Mouse (Mus musculus) megakaryocyte-erythroid progenitor cell, adult 5-6 weeks (primary cell): ENCODE results near the gene Tmem239. TPM values are rescaled to one million over a fixed set of nuclear protein-coding genes. Genes with fewer than 3 reads are reported as not detected.
"Not testable (repeated sequence)": the region's sequence is repeated elsewhere in the genome, so short reads cannot be mapped to it uniquely, and the experiment has no call there.

ENCODE experiments used
- ATAC-seq: replicated peaks from 2 replicates; pipeline ENCODE4 v1.8.0; 2016; ENCODE audit warnings: mild to moderate bottlenecking, inconsistent platforms; ENCODE audit not compliant: severe bottlenecking, poor library complexity, low FRiP score, low TSS enrichment
- total RNA-seq, 2 experiments: library from RNA; stranded (forward) in 1 of 2; stranded (reverse) in 1 of 2; fragments of 200-1000, 215-1000 nt in 1 of 2; fragments of >200 nt in 1 of 2; fragmentation: Nextera tagmentation in 1 of 2; gene quantifications; 2 replicates each; pipeline ENCODE4 v1.2.3; 2014 to 2017

The Tmem239 gene
- total RNA-seq (2014; fragmentation: Nextera tagmentation) (not detected in 2 replicates), total RNA-seq (2017) (not detected in 2 replicates)

GRCm38 (mm10) chr2:130406178-130406577 lies at the start of gene Tmem239:
TSS of gene Tmem239 (plus strand) at chr2:130406478.
- no peak for ATAC-seq

GRCm38 (mm10) chr2:130357551-130357950 lies 48.7 kb upstream of the Tmem239 start:
- ATAC-seq: no peak

GRCm38 (mm10) chr2:130358852-130359251 lies 47.4 kb upstream of the Tmem239 start:
- ATAC-seq: no peak

- ATAC-seq: peak; percentile 79
Measured at GRCm38 (mm10) chr2:130362511-130363026, 43.7 kb upstream of the Tmem239 start.

GRCm38 (mm10) chr2:130365211-130366094 lies 40.8 kb upstream of the Tmem239 start:
- 0 out of 2 replicates have a peak, but pooled peaks have one; percentile 11 for ATAC-seq

GRCm38 (mm10) chr2:130367386-130367785 lies 38.9 kb upstream of the Tmem239 start:
- no peak for ATAC-seq

- ATAC-seq: not testable (repeated sequence)
Measured at GRCm38 (mm10) chr2:130373026-130373425, 33.3 kb upstream of the Tmem239 start.

GRCm38 (mm10) chr2:130374951-130375350 lies 31.3 kb upstream of the Tmem239 start:
- ATAC-seq: 0 out of 2 replicates have a peak, but pooled peaks have one; percentile 18

GRCm38 (mm10) chr2:130383205-130383604 lies 23.1 kb upstream of the Tmem239 start:
- ATAC-seq: no peak

- no peak for ATAC-seq
Measured at GRCm38 (mm10) chr2:130383895-130384294, 22.4 kb upstream of the Tmem239 start.

- no peak for ATAC-seq
Measured at GRCm38 (mm10) chr2:130386212-130386611, 20.1 kb upstream of the Tmem239 start.

GRCm38 (mm10) chr2:130388796-130389195 lies 17.5 kb upstream of the Tmem239 start:
- ATAC-seq: peak; percentile 78

GRCm38 (mm10) chr2:130390993-130391625 lies 15.2 kb upstream of the Tmem239 start:
- no peak for ATAC-seq

- no peak for ATAC-seq
Measured at GRCm38 (mm10) chr2:130392836-130393235, 13.4 kb upstream of the Tmem239 start.

- ATAC-seq: no peak
Measured at GRCm38 (mm10) chr2:130395696-130396095, 10.6 kb upstream of the Tmem239 start.

- 0 out of 2 replicates have a peak, but pooled peaks have one; percentile 31 for ATAC-seq
Measured at GRCm38 (mm10) chr2:130397186-130397985, 8.9 kb upstream of the Tmem239 start, which contains the start of gene Cpxm1. TSS of gene Cpxm1 (minus strand) at chr2:130397574.

- ATAC-seq: peak; percentile 50
Measured at GRCm38 (mm10) chr2:130398091-130398490, 8.2 kb upstream of the Tmem239 start.

- no peak for ATAC-seq
Measured at GRCm38 (mm10) chr2:130400046-130400445, 6.2 kb upstream of the Tmem239 start.

- ATAC-seq: no peak
Measured at GRCm38 (mm10) chr2:130401891-130402290, 4.4 kb upstream of the Tmem239 start.
